Mouse (Mus musculus): ENCODE results near the gene Capn7. TPM values are rescaled to one million over a fixed set of nuclear protein-coding genes. Genes with fewer than 3 reads are reported as not detected.

The Capn7 gene
- total and polyA plus RNA-seq, 2 experiments from 2014 or later: 51.4 to 71.3 TPM

DNA sequence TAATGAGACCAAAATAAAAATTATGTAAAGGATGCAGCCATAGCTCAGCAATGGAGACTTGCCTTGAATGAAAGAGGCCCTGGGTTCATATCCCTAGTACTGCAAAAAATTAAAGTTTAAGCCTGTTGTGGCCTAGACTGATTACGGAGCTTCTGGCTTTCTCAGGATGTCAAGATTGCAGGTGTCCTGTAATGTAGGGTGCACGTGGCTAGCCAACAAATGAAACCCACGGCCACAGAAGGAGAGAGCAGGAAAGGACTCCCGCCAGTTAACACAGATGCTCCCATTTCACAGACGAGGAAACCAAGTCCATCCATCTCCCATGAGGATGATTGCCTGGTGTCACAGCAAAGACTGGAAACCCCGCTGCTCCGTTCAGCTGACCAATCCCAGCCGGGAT, 83.7 kb downstream of the Capn7 start:
- no peak for ATAC-seq
- Histone ChIP-seq H3K9me3 (ENCODE audit: low read length) (no peaks in the 10 kb centered on the region), H3K4me3 (ENCODE audit: low read depth, low read length) (no peak overlapping the region), H3K27me3 (ENCODE audit: insufficient read depth, low read length) (no peaks in the 10 kb centered on the region), H3K9ac (no peak overlapping the region), H3K27ac (ENCODE audit: low read depth, low read length) (no peak overlapping the region), H3K36me3 (ENCODE audit: insufficient read depth) (peaks cover 7% of the 10 kb centered on the region; the same call in 1 of the 2 replicates), H3K4me1 (ENCODE audit: insufficient read depth) (no peaks in the 10 kb centered on the region), H3K4me2 (ENCODE audit: low read depth) (no peak overlapping the region)
- TF ChIP-seq CTCF (IDR thresholded peaks at IDR 0.05; ENCODE audit: low read depth): no peak
- no peak for DNase-seq
- 92% methylated on average over 8 of the region's 8 CpGs for WGBS

DNA sequence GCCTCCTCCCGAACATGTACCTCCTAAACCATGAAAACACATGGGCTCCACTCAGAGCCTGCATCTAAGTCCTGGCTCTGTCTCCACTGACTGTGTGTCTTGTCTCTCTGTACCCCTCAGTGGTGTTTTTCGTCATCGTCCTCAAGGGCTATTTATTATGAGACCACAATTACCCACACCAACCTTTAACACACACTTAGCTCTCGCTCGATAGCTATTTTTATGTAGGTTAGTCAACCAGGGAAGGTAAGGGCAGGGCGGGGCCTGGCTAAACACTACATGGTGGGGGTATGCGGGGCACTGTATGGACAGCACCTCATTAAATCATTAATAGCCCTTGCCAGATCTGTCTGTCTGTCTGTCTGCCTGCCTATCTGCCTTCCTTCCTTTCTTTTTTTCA, 84.1 kb downstream of the Capn7 start:
- Histone ChIP-seq H3K9ac (no peak overlapping the region), H3K4me1 (ENCODE audit: insufficient read depth) (no peaks in the 10 kb centered on the region), H3K4me3 (ENCODE audit: low read depth, low read length) (no peak overlapping the region), H3K27me3 (ENCODE audit: insufficient read depth, low read length) (no peaks in the 10 kb centered on the region), H3K27ac (ENCODE audit: low read depth, low read length) (no peak overlapping the region), H3K4me2 (ENCODE audit: low read depth) (no peak overlapping the region), H3K9me3 (ENCODE audit: low read length) (no peaks in the 10 kb centered on the region), H3K36me3 (ENCODE audit: insufficient read depth) (peaks cover 7% of the 10 kb centered on the region; the same call in 1 of the 2 replicates)
- DNase-seq: no peak
- no peak for ATAC-seq
- no peak for TF ChIP-seq CTCF (IDR thresholded peaks at IDR 0.05; ENCODE audit: low read depth)
- 91% methylated on average over 7 of the region's 7 CpGs for WGBS

- H3K36me3 ChIP-seq (ENCODE audit: insufficient read depth): peaks cover 7% of the 10 kb centered on the region; the same call in 1 of the 2 replicates
- WGBS: 73% methylated on average over 7 of the region's 7 CpGs
- no peak overlapping the region for H3K4me3 ChIP-seq (ENCODE audit: low read depth, low read length)
- H3K4me1 ChIP-seq (ENCODE audit: insufficient read depth): no peaks in the 10 kb centered on the region
- H3K4me2 ChIP-seq (ENCODE audit: low read depth): no peak overlapping the region
- H3K9ac ChIP-seq: no peak overlapping the region
- H3K9me3 ChIP-seq (ENCODE audit: low read length): no peaks in the 10 kb centered on the region
- TF ChIP-seq CTCF (IDR thresholded peaks at IDR 0.05; ENCODE audit: low read depth): no peak
- no peak overlapping the region for H3K27ac ChIP-seq (ENCODE audit: low read depth, low read length)
- H3K27me3 ChIP-seq (ENCODE audit: insufficient read depth, low read length): no peaks in the 10 kb centered on the region
- DNase-seq (no peak), ATAC-seq (no peak)
These were observed 84.5 kb downstream of the Capn7 start for GRCm38 (mm10) chr14:31420985-31421384.

Other genes starting within 250 kb of the Capn7 start
- 9.9 and 16.6 TPM in 2 replicates for gene Smim4, start 207.7 kb upstream of the Capn7 start, total RNA-seq (2014; rRNA removed)
- 49.1 and 82.7 TPM in 2 replicates for gene Smim4, start 207.7 kb upstream of the Capn7 start, polyA plus RNA-seq (2015; fragmentation: Nextera tagmentation; extraction: Ambion mirVana)
- 65.8 and 80.3 TPM in 2 replicates for gene Nt5dc2, start 205.6 kb upstream of the Capn7 start, total RNA-seq (2014; rRNA removed)
- gene Nt5dc2, start 205.6 kb upstream of the Capn7 start, polyA plus RNA-seq (2015; fragmentation: Nextera tagmentation; extraction: Ambion mirVana): 104 and 107 TPM in 2 replicates
- 21.9 and 23.3 TPM in 2 replicates for gene Stab1, start 168.0 kb upstream of the Capn7 start, total RNA-seq (2014; rRNA removed)
- 7.7 and 11.4 TPM in 2 replicates for gene Stab1, start 168.0 kb upstream of the Capn7 start, polyA plus RNA-seq (2015; fragmentation: Nextera tagmentation; extraction: Ambion mirVana)
- 1.2 and 2.4 TPM in 2 replicates for gene Tnnc1, start 128.3 kb upstream of the Capn7 start, total RNA-seq (2014; rRNA removed)
- gene Tnnc1, start 128.3 kb upstream of the Capn7 start, polyA plus RNA-seq (2015; fragmentation: Nextera tagmentation; extraction: Ambion mirVana): 2.4 and 3.0 TPM in 2 replicates
- gene Nisch, start 119.7 kb upstream of the Capn7 start, total RNA-seq (2014; rRNA removed): 211 and 300 TPM in 2 replicates
- gene Nisch, start 119.7 kb upstream of the Capn7 start, polyA plus RNA-seq (2015; fragmentation: Nextera tagmentation; extraction: Ambion mirVana): 148 and 199 TPM in 2 replicates
- 2.2 and 3.7 TPM in 2 replicates for gene Sema3g, start 118.8 kb upstream of the Capn7 start, total RNA-seq (2014; rRNA removed)
- 0.23 and 0.31 TPM in 2 replicates for gene Sema3g, start 118.8 kb upstream of the Capn7 start, polyA plus RNA-seq (2015; fragmentation: Nextera tagmentation; extraction: Ambion mirVana)
- gene Phf7, start 85.3 kb upstream of the Capn7 start, total RNA-seq (2014; rRNA removed): 7.1 and 8.6 TPM in 2 replicates
- 12.2 and 12.9 TPM in 2 replicates for gene Phf7, start 85.3 kb upstream of the Capn7 start, polyA plus RNA-seq (2015; fragmentation: Nextera tagmentation; extraction: Ambion mirVana)
- 136 and 139 TPM in 2 replicates for gene Bap1, start 85.2 kb upstream of the Capn7 start, total RNA-seq (2014; rRNA removed)
- gene Bap1, start 85.2 kb upstream of the Capn7 start, polyA plus RNA-seq (2015; fragmentation: Nextera tagmentation; extraction: Ambion mirVana): 104 and 115 TPM in 2 replicates
- 4.6 and 7.2 TPM in 2 replicates for gene Dnah1, start 12.7 kb upstream of the Capn7 start, total RNA-seq (2014; rRNA removed)
- gene Dnah1, start 12.7 kb upstream of the Capn7 start, polyA plus RNA-seq (2015; fragmentation: Nextera tagmentation; extraction: Ambion mirVana): 1.7 and 2.3 TPM in 2 replicates
- gene Sh3bp5, start 99.4 kb downstream of the Capn7 start, total RNA-seq (2014; rRNA removed): 58.2 and 67.9 TPM in 2 replicates
- 132 and 165 TPM in 2 replicates for gene Sh3bp5, start 99.4 kb downstream of the Capn7 start, polyA plus RNA-seq (2015; fragmentation: Nextera tagmentation; extraction: Ambion mirVana)
- gene Eaf1, start 157.8 kb downstream of the Capn7 start, total RNA-seq (2014; rRNA removed): 10.1 and 11.8 TPM in 2 replicates
- gene Eaf1, start 157.8 kb downstream of the Capn7 start, polyA plus RNA-seq (2015; fragmentation: Nextera tagmentation; extraction: Ambion mirVana): 3.5 and 5.5 TPM in 2 replicates
- gene Mettl6, start 158.4 kb downstream of the Capn7 start, total RNA-seq (2014; rRNA removed): 35.7 and 43.4 TPM in 2 replicates
- gene Mettl6, start 158.4 kb downstream of the Capn7 start, polyA plus RNA-seq (2015; fragmentation: Nextera tagmentation; extraction: Ambion mirVana): 33.5 and 40.0 TPM in 2 replicates

All from forebrain, postnatal 0 days (tissue).